Mouse (Mus musculus) hindbrain, postnatal 0 days (tissue): ENCODE measurements around the gene Chid1. TPM values are rescaled to one million over a fixed set of nuclear protein-coding genes. Genes with fewer than 3 reads are reported as not detected.
"Not testable (repeated sequence)": the region's sequence is repeated elsewhere in the genome, so short reads cannot be mapped to it uniquely, and the experiment has no call there.

Source experiments
- ATAC-seq: fragments of 200-750 bp; cut with Nextera tagmentation; 2 replicates; pipeline ENCODE4 v1.8.0; 2017; ENCODE audit warnings: mild to moderate bottlenecking, moderate TSS enrichment, moderate library complexity
- DNase-seq: peaks from one replicate; pipeline ENCODE4 v3.0.0-alpha.2; 2015; ENCODE audit warnings: low spot score
- H3K27ac ChIP-seq: fragments of 300-500 bp; sonication (generic); 2 replicates; pipeline ENCODE4 v1.5.1; 2014; ENCODE audit warnings: mild to moderate bottlenecking
- H3K27me3 ChIP-seq: fragments of 300-500 bp; sonication (generic); 2 replicates; pipeline ENCODE4 v1.6.1; 2014; ENCODE audit warnings: low read length, mixed read lengths; ENCODE audit not compliant: insufficient read depth
- H3K36me3 ChIP-seq: fragments of 300-500 bp; sonication (generic); 2 replicates; pipeline ENCODE4 v1.6.1; 2014; ENCODE audit warnings: low read length, mixed read lengths; ENCODE audit not compliant: insufficient read depth
- H3K4me1 ChIP-seq: fragments of 300-500 bp; sonication (generic); 2 replicates; pipeline ENCODE4 v1.6.1; 2014; ENCODE audit warnings: antibody characterized with exemption, low read length, mixed read lengths; ENCODE audit not compliant: insufficient read depth
- H3K4me2 ChIP-seq: fragments of 300-500 bp; sonication (generic); 2 replicates; pipeline ENCODE4 v1.6.1; 2014; ENCODE audit warnings: low read depth, mild to moderate bottlenecking, low read length, moderate library complexity, mixed read lengths
- H3K4me3 ChIP-seq: fragments of 300-500 bp; sonication (generic); 2 replicates; pipeline ENCODE4 v1.5.1; 2014; ENCODE audit warnings: low read length
- H3K9ac ChIP-seq: fragments of 300-500 bp; sonication (generic); replicated peaks from 2 replicates; pipeline ENCODE4 v1.6.1; 2014; ENCODE audit warnings: mild to moderate bottlenecking, low read length, moderate library complexity, mixed read lengths
- H3K9me3 ChIP-seq: fragments of 300-500 bp; sonication (generic); 2 replicates; pipeline ENCODE4 v1.6.1; 2016; ENCODE audit warnings: low read length, mixed read lengths
- CTCF ChIP-seq: IDR thresholded peaks from 2 replicates; pipeline ENCODE4 v1.5.1; 2016; ENCODE audit warnings: antibody characterized with exemption, control low read depth, low read depth
- WGBS: fragments of 180-500 bp; shearing (Covaris S2); extraction: QIAGEN DNeasy Blood & Tissue Kit; methylation state at CpG from one replicate; pipeline ENCODE4 v1.1.7; 2014; 5-methylcytosine and 5-hydroxymethylcytosine counted together
- polyA plus RNA-seq: library from polyadenylated mRNA; unstranded; fragments of >200 nt; fragmentation: Nextera tagmentation; extraction: Ambion mirVana; gene quantifications from 2 replicates; pipeline ENCODE4 v1.2.1, GENCODE M21; 2015
- total RNA-seq: library from RNA; depleted of rRNA; stranded (reverse); fragments of >200 nt; gene quantifications from 2 replicates; pipeline ENCODE4 v1.2.3, GENCODE M21; 2014

Chid1 gene
- total and polyA plus RNA-seq, 2 experiments from 2014 or later: 47.8 to 55.2 TPM

- Histone ChIP-seq H3K27me3 (peaks cover 10% of the 10 kb centered on the region), H3K36me3 (peaks cover 10% of the 10 kb centered on the region), H3K9ac (no peak overlapping the region), H3K4me2 (no peak overlapping the region), H3K4me1 (0 out of 2 replicates have a peak, but pooled peaks cover 8% of the 10 kb centered on the region), H3K27ac (no peak overlapping the region), H3K4me3 (no peak overlapping the region), H3K9me3 (no peaks in the 10 kb centered on the region)
- no peak for TF ChIP-seq CTCF
- 90% methylated on average over 6 of the region's 6 CpGs for WGBS
- ATAC-seq (no peak), DNase-seq (no peak)
Measured at GRCm38 (mm10) chr7:141456739-141457138, 82.9 kb downstream of the Chid1 start.

- peak overlapping the region; percentile 80 for H3K4me3 ChIP-seq
- WGBS: 2% methylated on average over 23 of the region's 23 CpGs
- TF ChIP-seq CTCF: no peak
- peaks cover 2% of the 10 kb centered on the region for H3K27me3 ChIP-seq
- DNase-seq: peak; percentile 64
- H3K27ac ChIP-seq: peak overlapping the region; percentile 84
- H3K9ac ChIP-seq: peak overlapping the region; percentile 72
- peaks cover 19% of the 10 kb centered on the region for H3K36me3 ChIP-seq
- H3K4me2 ChIP-seq: peak overlapping the region; percentile 98
- no peaks in the 10 kb centered on the region for H3K9me3 ChIP-seq
- 0 out of 2 replicates have a peak, but pooled peaks cover 8% of the 10 kb centered on the region for H3K4me1 ChIP-seq
- ATAC-seq: peak; percentile 39
Measured at GRCm38 (mm10) chr7:141455610-141456314, 83.9 kb downstream of the Chid1 start.

- peak within 1 kb of the TSS; percentile 72 for H3K9ac ChIP-seq
- H3K9me3 ChIP-seq: no peaks in the 10 kb centered on the region
- WGBS: under 1% methylated on average over 44 of the region's 45 CpGs
- H3K27me3 ChIP-seq: no peaks in the 10 kb centered on the region
- H3K4me3 ChIP-seq: peak within 1 kb of the TSS; percentile 80
- peak within 1 kb of the TSS; percentile 98 for H3K4me2 ChIP-seq
- peak; percentile 40 for TF ChIP-seq CTCF
- ATAC-seq (peak; percentile 85), DNase-seq (peak; percentile 92)
- peak within 1 kb of the TSS; percentile 84 for H3K27ac ChIP-seq
- peaks cover 19% of the 10 kb centered on the region for H3K36me3 ChIP-seq
- H3K4me1 ChIP-seq: 0 out of 2 replicates have a peak, but pooled peaks cover 8% of the 10 kb centered on the region
Measured at GRCm38 (mm10) chr7:141454967-141455551, 84.6 kb downstream of the Chid1 start, which contains the start of gene Pnpla2. Gene Pnpla2, plus strand, starts transcription at chr7:141455198.

- Histone ChIP-seq H3K9me3 (no peaks in the 10 kb centered on the region), H3K27ac (no peak overlapping the region), H3K4me2 (no peak overlapping the region), H3K27me3 (no peaks in the 10 kb centered on the region), H3K9ac (no peak overlapping the region), H3K36me3 (peaks cover 15% of the 10 kb centered on the region), H3K4me3 (no peak overlapping the region), H3K4me1 (peaks cover 10% of the 10 kb centered on the region)
- DNase-seq (no peak), ATAC-seq (no peak)
- 78% methylated on average over 2 of the region's 2 CpGs for WGBS
- no peak for TF ChIP-seq CTCF
Measured at GRCm38 (mm10) chr7:141453636-141454035, 86.0 kb downstream of the Chid1 start.

GRCm38 (mm10) chr7:141451928-141452327 is 87.7 kb downstream of the Chid1 start:
- Histone ChIP-seq H3K9ac (no peak overlapping the region), H3K4me3 (no peak overlapping the region), H3K4me1 (peaks cover 17% of the 10 kb centered on the region), H3K4me2 (no peak overlapping the region), H3K36me3 (peaks cover 15% of the 10 kb centered on the region), H3K9me3 (no peaks in the 10 kb centered on the region), H3K27me3 (no peaks in the 10 kb centered on the region), H3K27ac (no peak overlapping the region)
- ATAC-seq: no peak
- TF ChIP-seq CTCF: no peak
- DNase-seq: no peak

GRCm38 (mm10) chr7:141447110-141447991 is 92.3 kb downstream of the Chid1 start, which contains the start of gene Rplp2:
Gene Rplp2, plus strand, starts transcription at chr7:141447370.
- no peak; the same call in 1 of the 2 replicates for TF ChIP-seq CTCF
- H3K9me3 ChIP-seq: no peaks in the 10 kb centered on the region
- peak within 1 kb of the TSS; percentile 88 for H3K27ac ChIP-seq
- H3K36me3 ChIP-seq: peaks cover 15% of the 10 kb centered on the region
- H3K9ac ChIP-seq: peak within 1 kb of the TSS; percentile 86
- peak; percentile 96 for DNase-seq
- peak; percentile 93 for ATAC-seq
- under 1% methylated on average over 63 of the region's 63 CpGs for WGBS
- peak within 1 kb of the TSS; percentile 75 for H3K4me2 ChIP-seq
- no peaks in the 10 kb centered on the region for H3K27me3 ChIP-seq
- H3K4me3 ChIP-seq: peak within 1 kb of the TSS; percentile 73
- H3K4me1 ChIP-seq: peaks cover 18% of the 10 kb centered on the region

GRCm38 (mm10) chr7:141446374-141446773 is 93.3 kb downstream of the Chid1 start:
- H3K9ac ChIP-seq, DNase-seq, H3K27me3 ChIP-seq, ATAC-seq, H3K27ac ChIP-seq, H3K9me3 ChIP-seq, H3K36me3 ChIP-seq: not testable (repeated sequence)
- peaks cover 18% of the 10 kb centered on the region for H3K4me1 ChIP-seq
- peak overlapping the region; percentile 75 for H3K4me2 ChIP-seq
- 83% methylated on average over 3 of the region's 3 CpGs for WGBS
- H3K4me3 ChIP-seq: peak overlapping the region; percentile 73; the same call in 1 of the 2 replicates
